Mouse (Mus musculus) kidney, adult 2 months (tissue): ENCODE measurements around the gene Mrpl1.

ENCODE experiments used
- CTCF ChIP-seq: fragments of 200-500 bp; conservative IDR thresholded peaks from 2 replicates; pipeline ENCODE4 v1.5.1; 2011; ENCODE audit warnings: low read depth, mild to moderate bottlenecking, control low read depth, low read length, moderate library complexity, mixed read lengths; ENCODE audit not compliant: insufficient read depth, insufficient read length
- POLR2A ChIP-seq: fragments of 200-500 bp; IDR thresholded peaks from one replicate; pipeline ENCODE4 v1.6.1; 2011; ENCODE audit warnings: low read depth, low read length, control low read depth

GRCm38 (mm10) chr5:96238797-96239196 lies 29.5 kb downstream of the Mrpl1 start:
- TF ChIP-seq CTCF (no peak), POLR2A (no peak)
